Mouse (Mus musculus): ENCODE data around the gene Cd9.

Cd9 gene

DNA sequence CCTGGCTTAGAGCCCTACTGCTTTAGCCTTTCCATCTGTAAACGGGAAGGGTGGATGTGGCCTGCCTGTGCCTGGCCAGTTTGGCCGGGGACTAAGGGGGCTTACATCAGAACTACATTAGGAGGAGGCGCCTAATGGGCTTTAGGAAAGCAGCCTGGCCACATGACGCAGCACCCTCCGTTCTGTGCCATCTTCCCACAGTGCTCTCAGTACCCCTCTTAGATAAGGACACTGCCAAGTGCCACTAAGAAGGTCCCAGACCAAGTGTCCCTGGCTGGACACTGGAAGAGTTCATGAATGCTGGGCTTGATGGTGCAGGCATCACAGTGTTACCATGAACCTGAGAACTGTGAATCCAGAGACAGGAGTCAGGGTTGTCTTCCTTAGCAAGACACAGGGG is 20.7 kb downstream of the Cd9 start:
- 62% methylated on average over 5 of the region's 5 CpGs for WGBS

DNA sequence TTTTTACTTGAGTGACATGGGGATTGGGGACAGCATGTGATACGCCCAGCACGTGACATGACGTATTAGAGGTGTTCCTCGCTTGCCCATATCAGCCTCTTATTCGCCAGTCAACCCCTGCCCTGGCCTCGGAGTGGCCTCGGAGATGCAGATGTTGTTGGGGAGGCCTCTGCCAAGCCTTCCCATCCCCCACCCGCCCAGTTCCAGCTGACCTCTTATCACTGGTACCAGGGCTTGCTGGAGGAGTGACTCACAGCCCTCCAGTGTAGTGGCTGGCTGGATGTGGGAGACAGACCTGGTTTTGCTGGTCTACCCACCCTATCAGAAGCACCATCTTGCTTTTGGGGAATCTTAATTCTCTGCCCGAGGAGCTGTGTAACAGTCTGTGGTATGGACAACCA is 21.3 kb downstream of the Cd9 start:
- WGBS: 85% methylated on average over 9 of the region's 9 CpGs

DNA sequence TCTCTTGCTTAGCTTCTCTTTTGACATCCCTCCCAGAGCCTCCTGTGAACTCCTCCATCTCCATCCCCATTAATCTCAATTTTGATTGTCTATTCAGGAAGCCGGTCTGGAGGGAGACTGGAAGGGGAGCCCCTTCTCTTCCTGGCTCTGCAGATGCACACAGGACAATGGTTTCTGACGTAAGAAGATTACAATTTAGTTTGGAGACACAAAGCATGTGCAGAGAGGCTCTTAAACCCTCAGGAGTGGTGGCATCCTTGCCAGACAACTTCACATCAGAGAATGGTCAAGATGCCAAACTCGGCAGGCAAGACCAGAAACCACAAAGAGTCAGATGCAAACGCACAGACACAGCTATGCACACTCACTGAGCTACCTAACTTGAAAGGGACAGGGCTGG is 22.7 kb downstream of the Cd9 start:
- WGBS: 52% methylated on average over 4 of the region's 4 CpGs

DNA sequence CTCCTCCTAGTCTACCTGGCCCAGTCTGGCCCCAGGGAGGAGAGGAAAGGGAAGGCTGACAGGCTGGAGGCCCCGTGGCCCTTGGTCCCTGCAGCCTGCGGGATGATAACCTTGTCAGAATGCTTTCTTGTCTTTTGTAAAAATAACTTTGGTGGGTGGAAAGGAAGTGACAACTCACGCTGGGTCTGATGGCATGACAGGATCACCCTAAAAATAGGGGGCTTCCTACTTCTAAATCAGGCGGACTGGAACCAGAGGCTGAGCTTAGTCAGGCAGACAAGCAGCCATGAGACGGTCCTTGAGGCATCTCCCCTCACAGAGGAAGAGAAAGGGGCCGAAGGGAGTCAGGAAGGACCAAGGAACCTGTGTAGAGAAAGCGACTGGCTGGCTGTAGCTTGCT is 23.3 kb downstream of the Cd9 start:
- WGBS: 60% methylated on average over 7 of the region's 7 CpGs

GRCm38 (mm10) chr6:125470616-125471015 is 24.0 kb downstream of the Cd9 start:
- 89% methylated on average over 5 of the region's 5 CpGs for WGBS

DNA sequence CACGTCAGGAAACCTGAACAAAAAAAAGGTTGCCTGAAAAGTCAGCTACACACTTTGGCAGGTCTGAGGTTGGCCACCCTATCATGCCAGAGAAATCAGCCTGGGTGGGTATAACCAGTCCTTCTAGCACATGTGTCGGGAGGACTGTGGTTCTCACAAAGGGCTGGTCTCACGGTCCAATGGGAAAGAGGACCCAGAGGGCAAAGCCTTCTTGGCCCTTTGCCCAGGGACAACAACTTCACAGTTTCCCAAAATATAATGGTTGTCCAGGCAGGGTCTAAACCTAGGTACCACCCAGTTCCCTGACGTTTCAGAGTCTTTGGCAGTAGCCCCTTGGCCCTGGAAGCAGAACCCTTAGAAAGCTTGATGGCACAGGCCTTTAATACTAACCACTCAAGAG is 25.4 kb downstream of the Cd9 start:
- WGBS: 74% methylated on average over 4 of the region's 4 CpGs

DNA sequence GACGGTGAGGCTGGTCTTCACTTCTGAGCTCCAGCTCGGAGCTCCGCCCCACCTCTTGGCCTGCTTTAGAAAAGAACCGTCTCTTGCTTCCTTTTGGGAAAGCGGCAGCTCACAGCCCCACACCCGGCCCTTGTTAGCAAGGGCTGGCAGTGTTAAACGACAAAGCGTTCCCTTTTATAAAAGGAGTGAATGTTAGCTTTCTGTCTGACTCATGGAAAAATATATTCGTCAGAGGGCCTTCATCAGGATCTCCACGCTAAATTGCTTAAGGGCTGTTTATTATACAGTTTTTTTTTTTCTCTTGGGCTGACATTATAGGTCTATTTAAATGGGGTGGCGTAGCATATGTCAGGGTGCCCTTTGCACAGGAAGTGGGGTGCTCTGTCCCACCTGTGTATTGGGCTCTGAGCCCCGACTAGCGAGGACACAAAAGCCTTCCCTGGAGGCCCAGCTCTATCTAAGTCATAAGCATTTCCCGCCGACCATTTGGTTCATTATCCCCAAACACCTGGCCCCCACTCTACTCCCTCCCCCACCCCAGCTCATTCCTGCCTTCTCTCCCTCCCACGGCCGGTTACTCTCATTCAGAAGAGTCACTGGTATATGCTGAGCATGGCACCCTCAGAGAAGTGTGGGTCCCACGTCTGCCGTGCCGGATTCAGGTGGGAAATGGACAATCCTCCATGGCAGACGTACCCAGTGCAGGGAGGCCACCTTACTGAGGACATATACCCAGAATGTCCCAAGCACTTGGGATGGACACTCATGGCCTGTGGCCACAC is 26.2 kb downstream of the Cd9 start:
- WGBS: 54% methylated on average over 21 of the region's 21 CpGs

DNA sequence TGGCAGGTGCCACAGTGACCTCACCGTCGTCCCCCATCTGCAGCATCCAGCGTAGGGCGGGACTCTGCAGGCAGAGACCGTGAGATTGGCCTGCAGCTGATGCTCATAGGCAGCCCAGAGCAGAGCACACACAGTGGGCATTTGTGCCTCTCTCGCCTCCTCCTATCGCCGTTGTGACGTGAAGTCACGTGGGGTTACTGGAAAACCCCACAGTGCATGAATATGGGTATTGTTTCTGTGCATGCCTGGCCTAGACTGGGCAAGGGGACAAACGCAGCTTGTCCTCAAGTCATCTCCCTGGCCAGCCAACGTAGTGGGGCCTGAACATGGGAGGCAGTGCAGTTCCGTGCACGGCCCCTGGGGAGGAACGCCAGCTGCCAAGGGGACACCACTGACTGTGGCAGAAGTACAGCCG is 27.3 kb downstream of the Cd9 start:
- WGBS: 74% methylated on average over 16 of the region's 16 CpGs

DNA sequence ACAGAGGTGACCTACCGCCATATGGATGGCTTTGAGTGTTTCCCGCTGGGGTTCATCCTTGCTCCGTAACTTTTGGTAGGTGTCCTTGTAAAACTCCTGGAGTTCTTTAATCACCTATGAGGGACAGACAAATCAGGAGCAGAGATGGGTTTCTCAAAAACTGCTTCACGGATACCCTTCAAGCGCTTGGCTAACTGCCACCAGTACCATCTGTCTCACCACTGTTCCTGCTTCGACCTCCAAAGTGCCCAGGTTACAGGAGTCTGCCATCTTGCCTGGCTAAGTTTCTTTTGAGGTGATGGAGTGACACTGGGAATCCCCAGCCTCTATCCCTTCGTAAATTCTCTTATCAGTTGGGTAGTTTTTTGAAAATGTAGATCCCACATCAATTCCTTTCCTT is 32.3 kb downstream of the Cd9 start:
- 86% methylated on average over 7 of the region's 7 CpGs for WGBS

- 85% methylated on average over 8 of the region's 8 CpGs for WGBS
Observed at GRCm38 (mm10) chr6:125461788-125462187, 32.8 kb downstream of the Cd9 start.

- WGBS: 94% methylated on average over 7 of the region's 7 CpGs
Observed at GRCm38 (mm10) chr6:125461325-125461724, 33.3 kb downstream of the Cd9 start.

DNA sequence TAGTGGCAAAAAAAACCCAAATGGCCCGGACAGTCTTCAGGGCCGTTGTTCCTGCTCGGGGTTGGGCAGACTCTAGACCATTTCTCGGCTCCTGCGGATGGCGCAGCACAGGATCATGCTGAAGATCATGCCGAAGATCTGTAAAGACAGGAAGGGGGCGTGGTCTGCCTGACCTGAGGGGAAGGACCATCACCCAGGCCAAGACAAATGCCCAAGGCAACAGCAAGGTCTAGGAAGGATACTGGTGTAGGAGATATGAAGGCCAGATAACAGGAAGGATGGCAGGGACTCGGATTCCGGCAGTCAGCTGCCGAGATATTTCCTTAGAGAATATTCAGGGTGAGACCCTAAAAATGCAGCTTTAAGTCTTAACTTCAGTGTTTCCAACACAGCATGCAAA is 34.0 kb downstream of the Cd9 start:
- 84% methylated on average over 11 of the region's 11 CpGs for WGBS

GRCm38 (mm10) chr6:125459903-125460302 is 34.7 kb downstream of the Cd9 start:
- 95% methylated on average over 5 of the region's 5 CpGs for WGBS

- 62% methylated on average over 12 of the region's 12 CpGs for WGBS
Observed at GRCm38 (mm10) chr6:125455806-125456520, 38.6 kb downstream of the Cd9 start.

DNA sequence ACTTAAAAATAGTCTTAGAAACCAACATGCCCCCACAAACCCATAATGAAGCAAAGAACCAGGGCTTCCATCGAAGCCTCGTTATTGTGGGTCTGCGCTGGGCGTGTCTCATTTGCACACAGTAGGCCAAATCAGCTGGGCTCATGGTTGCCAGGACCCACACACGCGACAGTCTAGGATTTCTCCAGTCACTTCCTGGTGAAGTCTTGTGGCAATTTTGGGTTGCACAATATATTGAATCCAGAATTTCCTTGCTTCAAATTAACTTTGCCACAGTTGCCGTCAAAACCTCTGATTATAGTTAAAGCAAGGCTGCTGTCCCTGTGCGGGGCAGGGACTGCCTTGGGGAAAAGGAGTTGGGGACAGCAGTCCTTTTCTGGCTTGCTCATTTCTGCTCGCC is 39.9 kb downstream of the Cd9 start:
- 86% methylated on average over 9 of the region's 9 CpGs for WGBS

DNA sequence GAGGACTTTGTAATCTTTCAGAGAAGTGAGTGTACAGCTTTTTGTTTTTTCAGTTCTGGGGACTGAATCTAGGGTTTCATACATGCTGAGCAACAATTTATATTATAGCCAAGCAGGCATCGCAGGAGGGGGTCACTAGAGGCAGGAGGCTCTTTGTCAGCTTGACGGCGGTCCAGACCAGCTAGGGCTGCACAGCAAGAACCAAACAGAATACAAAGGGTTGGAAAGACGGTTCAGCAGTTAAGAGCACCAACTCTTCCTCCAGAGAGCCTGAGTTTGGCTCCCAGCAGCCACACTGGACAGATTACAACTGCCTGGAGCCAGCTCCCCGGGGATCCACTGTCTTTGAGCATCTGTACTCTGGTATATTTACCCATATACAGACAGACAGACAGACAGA is 40.3 kb downstream of the Cd9 start:
- WGBS: 57% methylated on average over 5 of the region's 5 CpGs

- 81% methylated on average over 2 of the region's 2 CpGs for WGBS
Observed at GRCm38 (mm10) chr6:125447660-125448059, 46.9 kb downstream of the Cd9 start.

GRCm38 (mm10) chr6:125447205-125447604 is 47.4 kb downstream of the Cd9 start:
- WGBS: 39% methylated on average over 4 of the region's 4 CpGs

- 85% methylated on average over 6 of the region's 6 CpGs for WGBS
Observed at GRCm38 (mm10) chr6:125445381-125445780, 49.2 kb downstream of the Cd9 start.

- WGBS: 79% methylated on average over 10 of the region's 10 CpGs
Observed at GRCm38 (mm10) chr6:125442591-125442990, 52.0 kb downstream of the Cd9 start.

DNA sequence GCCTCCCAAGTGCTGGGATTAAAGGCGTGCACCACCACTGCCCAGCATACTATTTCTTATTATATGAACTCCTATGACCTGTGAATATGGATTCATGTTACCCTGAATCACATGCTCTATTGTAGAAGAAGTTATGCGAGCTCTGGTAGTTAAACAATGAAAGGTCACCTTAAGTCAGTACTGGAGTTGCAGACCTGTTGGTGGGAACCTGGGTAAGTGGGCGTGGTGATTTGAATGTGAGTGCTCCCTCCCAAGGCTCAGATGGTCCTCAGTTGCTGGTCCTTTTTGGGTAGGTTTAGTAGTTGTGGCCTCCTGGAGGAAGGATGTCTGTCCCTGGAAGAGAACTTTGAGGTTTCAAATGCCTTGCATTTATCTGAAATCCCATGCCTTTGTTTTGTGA is 57.8 kb downstream of the Cd9 start:
- WGBS: over 99% methylated on average over 3 of the region's 3 CpGs

- 79% methylated on average over 5 of the region's 5 CpGs for WGBS
Observed at GRCm38 (mm10) chr6:125434735-125435518, 59.7 kb downstream of the Cd9 start.

All from cerebral cortex, adult 2 months (tissue).